Mouse (Mus musculus) midbrain, embryonic 12.5 days (tissue): ENCODE data around the gene Lhx9. TPM values are rescaled to one million over a fixed set of nuclear protein-coding genes. Genes with fewer than 3 reads are reported as not detected.

Experiments used
- ATAC-seq: fragments of 200-750 bp; cut with Nextera tagmentation; 2 replicates; pipeline ENCODE4 v1.8.0; 2017; ENCODE audit warnings: low read depth, moderate TSS enrichment, moderate library complexity; ENCODE audit not compliant: low FRiP score
- H3K27ac ChIP-seq: fragments of 300-500 bp; sonication (generic); replicated peaks from 2 replicates; pipeline ENCODE4 v1.5.1; 2016; ENCODE audit warnings: mild to moderate bottlenecking
- H3K27me3 ChIP-seq: fragments of 300-500 bp; sonication (generic); 2 replicates; pipeline ENCODE4 v1.6.1; 2016; ENCODE audit warnings: mild to moderate bottlenecking
- H3K36me3 ChIP-seq: fragments of 300-500 bp; sonication (generic); 2 replicates; pipeline ENCODE4 v1.6.1; 2016
- H3K4me1 ChIP-seq: fragments of 300-500 bp; sonication (generic); 2 replicates; pipeline ENCODE4 v1.6.1; 2016
- H3K4me2 ChIP-seq: fragments of 300-500 bp; sonication (generic); replicated peaks from 2 replicates; pipeline ENCODE4 v1.6.1; 2016; ENCODE audit warnings: mild to moderate bottlenecking, moderate library complexity
- H3K4me3 ChIP-seq: fragments of 300-500 bp; sonication (generic); 2 replicates; pipeline ENCODE4 v1.5.1; 2016; ENCODE audit warnings: mild to moderate bottlenecking
- H3K9ac ChIP-seq: fragments of 300-500 bp; sonication (generic); replicated peaks from 2 replicates; pipeline ENCODE4 v1.6.1; 2016; ENCODE audit warnings: mild to moderate bottlenecking, moderate library complexity
- H3K9me3 ChIP-seq: fragments of 300-500 bp; sonication (generic); 2 replicates; pipeline ENCODE4 v1.6.1; 2016; ENCODE audit warnings: mild to moderate bottlenecking
- WGBS: fragments of 180-500 bp; shearing (Covaris S2); methylation state at CpG from one replicate; pipeline ENCODE4 v1.1.7; 2016; 5-methylcytosine and 5-hydroxymethylcytosine counted together
- polyA plus RNA-seq: library from polyadenylated mRNA; unstranded; fragments of >200 nt; fragmentation: Nextera tagmentation; extraction: Ambion mirVana; gene quantifications from 2 replicates; pipeline ENCODE4 v1.2.1, GENCODE M21; 2016

Gene Lhx9
- polyA plus RNA-seq, 1 experiment from 2014 or later: 89.4 TPM

DNA sequence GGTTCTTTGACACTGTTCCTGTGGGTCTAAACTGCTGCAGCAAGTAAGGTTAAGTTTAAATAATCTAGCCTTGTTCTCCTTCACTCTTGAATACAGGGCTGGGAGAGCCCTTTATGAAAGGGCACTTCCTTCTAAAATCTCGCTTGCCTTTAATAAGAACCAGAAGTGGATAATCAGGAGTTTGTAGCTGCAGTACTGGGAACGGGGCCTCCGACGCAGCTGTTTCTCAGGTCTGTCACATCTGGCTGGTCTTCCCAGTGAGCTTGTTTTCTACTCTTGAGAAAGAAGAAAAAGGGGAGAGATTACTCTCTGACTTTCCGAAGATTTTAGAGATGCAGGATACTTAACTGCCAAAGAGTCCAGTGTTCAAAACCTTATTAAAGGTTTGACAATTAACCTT, 64.4 kb downstream of the Lhx9 start:
- H3K9ac ChIP-seq: no peak overlapping the region
- H3K27ac ChIP-seq: no peak overlapping the region
- no peaks in the 10 kb centered on the region for H3K9me3 ChIP-seq
- H3K4me2 ChIP-seq: no peak overlapping the region
- H3K27me3 ChIP-seq: no peaks in the 10 kb centered on the region
- no peak for ATAC-seq
- 72% methylated on average over 5 of the region's 5 CpGs for WGBS
- no peaks in the 10 kb centered on the region for H3K36me3 ChIP-seq
- H3K4me3 ChIP-seq: no peak overlapping the region
- peaks cover 5% of the 10 kb centered on the region; the same call in 1 of the 2 replicates for H3K4me1 ChIP-seq

Other genes starting within 250 kb of the Lhx9 start
- gene Nek7, start 228.4 kb downstream of the Lhx9 start, polyA plus RNA-seq: 31.0 and 31.8 TPM in 2 replicates
- 65.1 and 66.6 TPM in 2 replicates for gene 2310009B15Rik, start 8.3 kb upstream of the Lhx9 start, polyA plus RNA-seq
- gene Dennd1b, start 114.9 kb upstream of the Lhx9 start, polyA plus RNA-seq: 15.3 and 18.8 TPM in 2 replicates